Mouse (Mus musculus) kidney, postnatal 0 days (tissue): ENCODE measurements at regions not wholly inside any gene's neighbourhood (a gene's known extent, or its start where the extent isn't known, plus 50 kb on each side); places are given as distances from the start of the nearest gene placed in this dataset.

Source experiments
- ATAC-seq: fragments of 200-750 bp; cut with Nextera tagmentation; replicated peaks from 2 replicates; pipeline ENCODE4 v1.8.0; 2017; ENCODE audit warnings: low read depth, moderate number of reproducible peaks, moderate TSS enrichment, moderate library complexity; ENCODE audit not compliant: low FRiP score
- DNase-seq: peaks from one replicate; pipeline ENCODE4 v3.0.0-alpha.2; 2016; ENCODE audit warnings: low spot score
- H3K27ac ChIP-seq: fragments of 300-500 bp; sonication (generic); 2 replicates; pipeline ENCODE4 v1.5.1; 2014; ENCODE audit warnings: mild to moderate bottlenecking
- H3K27me3 ChIP-seq: fragments of 300-500 bp; sonication (generic); 2 replicates; pipeline ENCODE4 v1.6.1; 2014; ENCODE audit warnings: low read length, mixed read lengths; ENCODE audit not compliant: insufficient read depth
- H3K36me3 ChIP-seq: fragments of 300-500 bp; sonication (generic); 2 replicates; pipeline ENCODE4 v1.6.1; 2014; ENCODE audit warnings: low read length, mixed read lengths; ENCODE audit not compliant: insufficient read depth
- H3K4me1 ChIP-seq: fragments of 300-500 bp; sonication (generic); replicated peaks from 2 replicates; pipeline ENCODE4 v1.6.1; 2014; ENCODE audit warnings: antibody characterized with exemption, low read length, mixed read lengths; ENCODE audit not compliant: insufficient read depth
- H3K4me2 ChIP-seq: fragments of 300-500 bp; sonication (generic); 2 replicates; pipeline ENCODE4 v1.6.1; 2014; ENCODE audit warnings: mild to moderate bottlenecking, low read length, moderate library complexity, mixed read lengths
- H3K4me3 ChIP-seq: fragments of 300-500 bp; sonication (generic); replicated peaks from 2 replicates; pipeline ENCODE4 v1.5.1; 2014; ENCODE audit warnings: low read depth, low read length
- H3K9ac ChIP-seq: fragments of 300-500 bp; sonication (generic); 2 replicates; pipeline ENCODE4 v1.6.1; 2014; ENCODE audit warnings: low read depth, low read length
- H3K9me3 ChIP-seq: fragments of 300-500 bp; sonication (generic); replicated peaks from 2 replicates; pipeline ENCODE4 v1.6.1; 2016; ENCODE audit warnings: low read length, inconsistent platforms, mixed read lengths
- CTCF ChIP-seq: IDR thresholded peaks from 2 replicates; pipeline ENCODE4 v1.5.1; 2016; ENCODE audit warnings: antibody characterized with exemption, low read depth, mild to moderate bottlenecking, moderate library complexity
- WGBS: fragments of 180-500 bp; shearing (Covaris S2); extraction: QIAGEN DNeasy Blood & Tissue Kit; methylation state at CpG from one replicate; pipeline ENCODE4 v1.1.7; 2014; 5-methylcytosine and 5-hydroxymethylcytosine counted together

- Histone ChIP-seq H3K9me3 (no peaks in the 10 kb centered on the region), H3K4me2 (no peak overlapping the region), H3K9ac (no peak overlapping the region), H3K4me1 (no peaks in the 10 kb centered on the region), H3K27ac (no peak overlapping the region), H3K36me3 (no peaks in the 10 kb centered on the region), H3K4me3 (no peak overlapping the region), H3K27me3 (no peaks in the 10 kb centered on the region)
- WGBS: 78% methylated on average over 5 of the region's 5 CpGs
- DNase-seq (no peak), ATAC-seq (no peak)
- TF ChIP-seq CTCF: no peak
Measured at GRCm38 (mm10) chr7:115322989-115323388, 579.5 kb downstream of the Insc start.

GRCm38 (mm10) chr7:115328300-115328699, 584.8 kb downstream of the Insc start:
- WGBS: 23% methylated on average over 3 of the region's 3 CpGs

GRCm38 (mm10) chr7:115331698-115332097, 588.2 kb downstream of the Insc start:
- Histone ChIP-seq H3K4me3 (no peak overlapping the region), H3K4me2 (no peak overlapping the region), H3K9me3 (no peaks in the 10 kb centered on the region), H3K27me3 (no peaks in the 10 kb centered on the region), H3K9ac (no peak overlapping the region), H3K4me1 (no peaks in the 10 kb centered on the region), H3K36me3 (no peaks in the 10 kb centered on the region), H3K27ac (no peak overlapping the region)
- TF ChIP-seq CTCF: no peak
- 57% methylated on average over 1 of the region's 1 CpGs for WGBS
- ATAC-seq (no peak), DNase-seq (no peak)

More at GRCm38 (mm10) chr7:115328300-115328699, 584.8 kb downstream of the Insc start:
- no peaks in the 10 kb centered on the region for H3K36me3 ChIP-seq
- H3K9ac ChIP-seq: no peak overlapping the region
- H3K9me3 ChIP-seq: no peaks in the 10 kb centered on the region
- H3K27ac ChIP-seq: no peak overlapping the region
- peak; percentile 14 for DNase-seq
- no peak for TF ChIP-seq CTCF
- no peaks in the 10 kb centered on the region for H3K27me3 ChIP-seq
- no peak overlapping the region for H3K4me3 ChIP-seq
- no peak overlapping the region for H3K4me2 ChIP-seq
- no peak for ATAC-seq
- H3K4me1 ChIP-seq: no peaks in the 10 kb centered on the region

- H3K4me3 ChIP-seq: no peak overlapping the region
- no peak overlapping the region for H3K9ac ChIP-seq
- H3K36me3 ChIP-seq: no peaks in the 10 kb centered on the region
- no peak for TF ChIP-seq CTCF
- H3K9me3 ChIP-seq: no peaks in the 10 kb centered on the region
- H3K4me2 ChIP-seq: no peak overlapping the region
- H3K27ac ChIP-seq: no peak overlapping the region
- ATAC-seq: no peak
- 47% methylated on average over 1 of the region's 1 CpGs for WGBS
- DNase-seq: no peak
- no peaks in the 10 kb centered on the region for H3K27me3 ChIP-seq
- H3K4me1 ChIP-seq: no peaks in the 10 kb centered on the region
Measured at GRCm38 (mm10) chr7:115333046-115333577, 589.6 kb downstream of the Insc start.

GRCm38 (mm10) chr7:115335051-115335450, 591.6 kb downstream of the Insc start:
- WGBS: 89% methylated on average over 3 of the region's 3 CpGs
- ATAC-seq (no peak), DNase-seq (no peak)
- H3K9ac ChIP-seq: no peak overlapping the region
- no peaks in the 10 kb centered on the region for H3K9me3 ChIP-seq
- H3K4me3 ChIP-seq: no peak overlapping the region
- H3K4me1 ChIP-seq: no peaks in the 10 kb centered on the region
- H3K27ac ChIP-seq: no peak overlapping the region
- no peak overlapping the region for H3K4me2 ChIP-seq
- TF ChIP-seq CTCF: no peak
- H3K27me3 ChIP-seq: no peaks in the 10 kb centered on the region
- no peaks in the 10 kb centered on the region for H3K36me3 ChIP-seq

GRCm38 (mm10) chr7:115340155-115340554, 596.7 kb downstream of the Insc start:
- ATAC-seq: no peak
- no peaks in the 10 kb centered on the region for H3K4me1 ChIP-seq
- no peak for DNase-seq
- TF ChIP-seq CTCF: no peak
- no peak overlapping the region for H3K4me3 ChIP-seq
- H3K9me3 ChIP-seq: no peaks in the 10 kb centered on the region
- WGBS: 72% methylated on average over 7 of the region's 7 CpGs
- no peak overlapping the region for H3K27ac ChIP-seq
- H3K9ac ChIP-seq: no peak overlapping the region
- H3K27me3 ChIP-seq: no peaks in the 10 kb centered on the region
- no peaks in the 10 kb centered on the region for H3K36me3 ChIP-seq
- H3K4me2 ChIP-seq: no peak overlapping the region

- ATAC-seq: no peak
- H3K4me2 ChIP-seq: no peak overlapping the region
- no peak overlapping the region for H3K9ac ChIP-seq
- no peak overlapping the region for H3K27ac ChIP-seq
- 67% methylated on average over 4 of the region's 4 CpGs for WGBS
- DNase-seq: no peak
- H3K36me3 ChIP-seq: no peaks in the 10 kb centered on the region
- no peak for TF ChIP-seq CTCF
- H3K4me3 ChIP-seq: no peak overlapping the region
- H3K9me3 ChIP-seq: no peaks in the 10 kb centered on the region
- no peaks in the 10 kb centered on the region for H3K27me3 ChIP-seq
- H3K4me1 ChIP-seq: no peaks in the 10 kb centered on the region
Measured at GRCm38 (mm10) chr7:115341007-115341406, 597.5 kb downstream of the Insc start.
